8 mouse cellular contexts compared by ENCODE assay signal in genomic region chr12:5267271-5268187, GRCm38 (mm10).
DNase-seq lines count a peak whose midpoint lies in the region; ATAC-seq and TF ChIP-seq lines count a peak whose summit lies in the region.

No protein-coding gene starts in this region.

- TF ChIP-seq POLR2A in testis, adult 2 months (IDR thresholded peaks at IDR 0.05; ENCODE audit: control insufficient read depth, low read depth, low read length), result no peak

- no peak for TF ChIP-seq CTCF in testis, adult 2 months (IDR thresholded peaks at IDR 0.05; ENCODE audit: control insufficient read depth, insufficient read depth, insufficient replicate concordance, low read depth, low read length)

- no peaks in the 10 kb centered on the region for H3K27me3 ChIP-seq in heart, embryonic 10.5 days (ENCODE audit: insufficient read depth, poor library complexity, severe bottlenecking)
- no peaks in the 10 kb centered on the region for H3K27me3 ChIP-seq in testis, adult 2 months (ENCODE audit: control insufficient read depth, insufficient read depth, low read length)
- no peaks in the 10 kb centered on the region for H3K27me3 ChIP-seq in midbrain, embryonic 11.5 days (ENCODE audit: control insufficient read depth, insufficient read depth, low read length)

- no peaks in the 10 kb centered on the region for H3K36me3 ChIP-seq in heart, embryonic 10.5 days
- no peaks in the 10 kb centered on the region for H3K36me3 ChIP-seq in testis, adult 2 months (ENCODE audit: control insufficient read depth, insufficient read depth, low read length)
- no peaks in the 10 kb centered on the region for H3K36me3 ChIP-seq in midbrain, embryonic 11.5 days (ENCODE audit: control insufficient read depth, insufficient read depth, low read length)

- no peak overlapping the region for H3K4me3 ChIP-seq in heart, embryonic 10.5 days
- no peak overlapping the region for H3K4me3 ChIP-seq in testis, adult 2 months (ENCODE audit: control insufficient read depth, low read depth, low read length)
- H3K4me3 ChIP-seq in midbrain, embryonic 11.5 days (ENCODE audit: low read depth, low read length), result no peak overlapping the region

- intact Hi-C loops in heart, postnatal 36 days (cut with DNase I), result no loop called here

- no peaks in the 10 kb centered on the region for H3K9me3 ChIP-seq in heart, embryonic 10.5 days
- no peaks in the 10 kb centered on the region for H3K9me3 ChIP-seq in midbrain, embryonic 11.5 days (ENCODE audit: control insufficient read depth, low read length)

- WGBS in heart, embryonic 10.5 days, result 45% methylated on average over 9 of the region's 9 CpGs
- WGBS in midbrain, embryonic 11.5 days, result 51% methylated on average over 9 of the region's 9 CpGs

- DNase-seq in heart, embryonic 10.5 days (ENCODE audit: low spot score), result no peak
- DNase-seq in heart, postnatal 36 days, result no peak
- DNase-seq in testis, postnatal 10 days (ENCODE audit: low spot score), result no peak
- no peak for DNase-seq in midbrain, embryonic 11.5 days (ENCODE audit: low spot score, missing footprints)
- no peak for DNase-seq in frontal cortex, postnatal 10 days (ENCODE audit: low spot score in 2 of 2)
- DNase-seq in spleen, adult 18-20 months, result no peak
- no peak for DNase-seq in gastrocnemius, postnatal 4 days (ENCODE audit: low spot score in 2 of 2)

- peaks cover 23% of the 10 kb centered on the region for H3K4me1 ChIP-seq in heart, embryonic 10.5 days
- no peaks in the 10 kb centered on the region; the same call in 1 of the 2 replicates for H3K4me1 ChIP-seq in testis, adult 2 months (ENCODE audit: control insufficient read depth, insufficient read depth, low read length)
- H3K4me1 ChIP-seq in midbrain, embryonic 11.5 days (ENCODE audit: control insufficient read depth, insufficient read depth, low read length), result peaks cover 19% of the 10 kb centered on the region

- H3K4me2 ChIP-seq in midbrain, embryonic 11.5 days, result no peak overlapping the region

- ATAC-seq in midbrain, embryonic 11.5 days (ENCODE audit: low FRiP score), result peak; percentile 56

- H3K9ac ChIP-seq in midbrain, embryonic 11.5 days (ENCODE audit: low read length), result no peak overlapping the region; the same call in 1 of the 2 replicates

- peak overlapping the region; percentile 67 for H3K27ac ChIP-seq in heart, embryonic 10.5 days
- H3K27ac ChIP-seq in testis, adult 2 months (ENCODE audit: control insufficient read depth, insufficient read depth, low read depth, low read length), result peak overlapping the region; percentile 80
- peak overlapping the region; percentile 32; the same call in 1 of the 2 replicates for H3K27ac ChIP-seq in midbrain, embryonic 11.5 days (ENCODE audit: low read depth, low read length)
